Mouse (Mus musculus): ENCODE measurements around the gene 2310007B03Rik.

DNA sequence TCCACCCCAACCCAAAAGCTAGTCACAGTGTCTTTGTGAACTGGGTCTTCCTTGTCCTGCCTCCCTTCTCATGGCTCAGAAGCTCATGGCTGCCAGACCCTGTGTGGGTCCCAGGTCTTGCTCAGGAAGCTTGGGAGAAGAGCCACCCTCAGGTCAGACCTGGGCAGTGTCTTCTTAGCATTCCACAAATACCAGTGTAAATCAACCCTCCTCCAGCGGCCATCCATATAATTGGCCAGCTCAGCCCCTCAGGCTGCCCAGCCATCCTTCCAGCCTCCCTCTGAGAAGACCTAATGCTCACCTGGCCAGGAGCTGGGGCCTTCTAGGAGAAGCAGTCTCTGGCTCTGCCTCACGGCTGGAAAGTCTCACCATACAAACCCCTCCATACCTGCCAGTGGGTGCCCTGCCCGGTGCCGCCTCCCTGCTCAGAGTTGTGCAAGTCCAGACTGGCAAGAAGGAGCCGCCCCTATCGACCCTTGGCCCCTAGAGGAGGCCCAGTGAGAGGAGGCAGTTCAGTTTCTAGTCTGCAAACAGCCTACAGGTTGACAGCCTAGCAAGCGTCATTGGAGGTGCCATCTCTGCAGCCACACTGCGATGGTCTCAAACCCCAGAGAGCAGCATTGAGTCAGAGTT lies at the start of gene 2310007B03Rik:
- TF ChIP-seq CTCF (conservative IDR thresholded peaks at IDR 0.05; ENCODE audit: insufficient read depth, insufficient read length, low read depth, low read length) (no peak), POLR2A (IDR thresholded peaks at IDR 0.05; ENCODE audit: low read depth, low read length) (no peak)

Data from kidney, adult 2 months (tissue).